Mouse (Mus musculus) lung, postnatal 0 days (tissue): Measurements from ENCODE around the gene Arhgap28.

ENCODE experiments used
- CTCF ChIP-seq: IDR thresholded peaks from 2 replicates; pipeline ENCODE4 v1.5.1; 2016; ENCODE audit warnings: antibody characterized with exemption, mild to moderate bottlenecking
- EP300 ChIP-seq: IDR thresholded peaks from 2 replicates; pipeline ENCODE4 v1.6.1; 2016; ENCODE audit warnings: antibody characterized with exemption, mild to moderate bottlenecking, control low read depth

DNA sequence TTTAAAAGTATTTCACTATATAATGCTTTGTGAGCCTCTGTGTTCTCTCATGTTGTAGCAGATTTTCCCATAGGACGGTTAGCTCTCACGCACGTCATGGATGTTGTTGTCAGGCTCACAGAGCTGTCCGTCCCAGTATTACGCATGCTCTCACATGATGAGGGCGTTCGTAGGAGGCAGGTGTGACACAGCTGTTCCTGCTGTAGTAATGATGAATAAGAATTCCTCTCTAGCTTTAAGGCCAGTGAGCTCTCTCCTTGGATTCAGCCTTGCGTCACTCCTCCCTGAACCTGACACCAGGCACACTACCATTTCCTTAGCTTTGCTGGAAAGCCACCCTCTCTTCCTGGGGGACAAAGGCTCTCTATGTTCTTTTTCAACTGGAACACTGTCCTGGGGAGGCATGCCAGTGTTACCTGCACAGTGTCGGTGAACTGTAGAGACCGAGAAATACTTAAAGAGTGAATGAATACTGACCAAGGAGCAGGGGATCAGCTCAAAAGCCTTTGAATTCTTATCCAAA lies 96.3 kb downstream of the Arhgap28 start:
- TF ChIP-seq CTCF (no peak), EP300 (no peak)
